Mouse (Mus musculus) hindbrain, embryonic 13.5 days (tissue): ENCODE data around the gene Fkbp4. TPM values are rescaled to one million over a fixed set of nuclear protein-coding genes. Genes with fewer than 3 reads are reported as not detected.

ENCODE experiments used
- polyA plus RNA-seq: library from polyadenylated mRNA; unstranded; fragments of >200 nt; fragmentation: Nextera tagmentation; extraction: Ambion mirVana; gene quantifications from 2 replicates; pipeline ENCODE4 v1.2.1, GENCODE M21; 2015

Fkbp4 gene
- polyA plus RNA-seq, 1 experiment from 2014 or later: 371 TPM

Other genes with a start within 250 kb of the Fkbp4 start
- 0.53 and 0.70 TPM in 2 replicates for gene Tead4, start 137.9 kb downstream of the Fkbp4 start, polyA plus RNA-seq
- gene Tulp3, start 82.8 kb downstream of the Fkbp4 start, polyA plus RNA-seq: 19.9 and 20.1 TPM in 2 replicates
- gene Rhno1, start 75.8 kb downstream of the Fkbp4 start, polyA plus RNA-seq: 115 and 117 TPM in 2 replicates
- gene Foxm1, start 75.7 kb downstream of the Fkbp4 start, polyA plus RNA-seq: 8.7 and 9.6 TPM in 2 replicates
- 0.47 and 0.70 TPM in 2 replicates for gene Tex52, start 63.2 kb downstream of the Fkbp4 start, polyA plus RNA-seq
- not detected in 2 replicates for gene Gm44596, start 63.2 kb downstream of the Fkbp4 start, polyA plus RNA-seq
- gene Nrip2, start 39.4 kb downstream of the Fkbp4 start, polyA plus RNA-seq: 8.1 and 9.5 TPM in 2 replicates
- 41.7 and 46.0 TPM in 2 replicates for gene Itfg2, start 13.7 kb downstream of the Fkbp4 start, polyA plus RNA-seq
- gene Pzp, start 88.0 kb upstream of the Fkbp4 start, polyA plus RNA-seq: 0.06 and 0.19 TPM in 2 replicates
- 0.42 and 0.89 TPM in 2 replicates for gene A2ml1, start 142.9 kb upstream of the Fkbp4 start, polyA plus RNA-seq
- gene Klrb1a, start 184.9 kb upstream of the Fkbp4 start, polyA plus RNA-seq: not detected in 2 replicates
- gene Clec2h, start 223.7 kb upstream of the Fkbp4 start, polyA plus RNA-seq: not detected in 2 replicates